Mouse (Mus musculus): Measurements from ENCODE around the gene Tubg2.
"Not testable (repeated sequence)": the region's sequence is repeated elsewhere in the genome, so short reads cannot be mapped to it uniquely, and the experiment has no call there.

Tubg2 gene

GRCm38 (mm10) chr11:101155728-101156371 is at the start of gene Tubg2:
TSS of gene Tubg2 (plus strand) at chr11:101155907.
- DNase-seq (ENCODE audit: low read depth in 1 of 2, low spot score in 2 of 2) = no peak

DNA sequence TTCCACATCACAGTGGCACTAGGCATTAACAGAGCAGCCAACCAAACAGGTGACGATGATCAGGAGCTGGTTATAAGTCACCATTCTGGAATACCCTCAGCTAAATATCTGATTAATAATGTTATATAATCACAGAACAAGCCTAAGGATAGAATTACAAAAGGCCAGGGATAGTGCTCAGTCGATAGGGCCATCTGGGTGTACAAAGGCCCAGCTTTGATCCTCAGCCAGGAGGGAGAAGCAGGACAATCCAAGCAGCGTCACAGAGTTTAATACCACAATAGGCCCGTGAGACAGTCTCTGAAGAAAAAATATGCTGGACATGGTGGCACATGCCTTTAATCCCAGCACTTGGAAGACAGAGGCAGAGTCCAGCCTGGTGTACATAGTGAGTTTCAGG is 46.4 kb upstream of the Tubg2 start:
- no peak for DNase-seq (ENCODE audit: low read depth in 1 of 2, low spot score in 2 of 2)

DNA sequence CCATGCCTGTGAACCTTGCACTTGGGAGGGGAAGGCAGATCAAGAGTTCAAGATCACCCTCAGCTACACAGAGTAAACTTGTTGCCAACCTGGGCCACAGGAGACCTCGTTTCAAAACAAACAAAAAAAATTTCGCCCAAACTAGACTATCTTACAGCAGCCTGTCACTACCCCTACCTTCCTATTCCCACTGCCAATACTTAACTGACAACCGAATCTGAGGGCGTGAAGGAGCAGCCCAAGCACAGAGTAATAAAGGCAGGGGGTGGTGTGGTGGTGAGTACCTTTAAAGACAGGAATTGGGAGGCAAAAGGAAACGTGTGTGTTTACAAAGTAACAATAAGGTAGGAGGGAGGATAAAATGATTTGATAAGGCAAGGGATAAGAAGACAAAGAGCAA is 45.0 kb upstream of the Tubg2 start:
- no peak for DNase-seq (ENCODE audit: low read depth in 1 of 2, low spot score in 2 of 2)

- DNase-seq (ENCODE audit: low read depth in 1 of 2, low spot score in 2 of 2) = no peak
Measured at GRCm38 (mm10) chr11:101111178-101111577, 44.5 kb upstream of the Tubg2 start.

- no peak for DNase-seq (ENCODE audit: low read depth in 1 of 2, low spot score in 2 of 2)
Measured at GRCm38 (mm10) chr11:101112186-101112585, 43.5 kb upstream of the Tubg2 start.

DNA sequence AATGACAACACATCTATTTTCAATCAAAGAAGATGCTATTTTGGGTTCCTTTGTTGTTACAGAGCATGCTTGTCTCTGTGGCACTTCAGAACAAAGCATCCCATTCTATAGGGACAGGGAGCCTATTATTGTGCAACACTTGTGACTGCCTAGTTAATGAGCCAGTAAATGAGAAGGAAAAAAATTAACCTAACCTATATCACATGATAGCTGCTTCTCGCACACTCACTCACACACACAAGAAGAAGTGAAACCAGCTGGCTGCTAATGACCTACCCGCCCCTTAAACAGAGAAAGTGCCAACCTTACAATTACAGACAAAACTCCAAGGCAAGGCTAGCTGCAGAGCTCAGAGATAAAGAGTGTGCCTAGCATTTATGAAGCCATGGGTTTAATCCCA is 40.1 kb upstream of the Tubg2 start:
- DNase-seq (ENCODE audit: low read depth in 1 of 2, low spot score in 2 of 2) = peak; percentile 36 to 54

DNA sequence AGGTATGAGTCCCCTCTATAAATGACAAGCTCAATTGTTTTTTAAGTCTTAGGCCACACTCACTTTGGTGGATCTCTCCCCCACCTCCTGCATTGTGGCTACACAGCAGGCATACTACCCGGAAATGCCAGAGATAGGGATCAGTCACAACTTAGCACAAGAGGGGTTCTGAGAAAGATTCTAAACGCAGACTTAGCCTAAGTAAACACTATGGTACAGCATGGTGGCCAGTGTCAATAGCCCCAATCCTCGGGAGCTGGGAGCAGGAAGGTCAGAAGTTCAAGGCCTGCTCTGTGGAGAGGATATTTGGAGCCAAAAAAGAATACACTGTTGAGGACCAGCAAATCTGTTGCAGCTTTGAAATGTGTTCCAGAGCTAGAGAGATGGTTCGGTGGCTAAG is 37.6 kb upstream of the Tubg2 start:
- DNase-seq (ENCODE audit: low read depth in 1 of 2, low spot score in 2 of 2) = no peak

DNA sequence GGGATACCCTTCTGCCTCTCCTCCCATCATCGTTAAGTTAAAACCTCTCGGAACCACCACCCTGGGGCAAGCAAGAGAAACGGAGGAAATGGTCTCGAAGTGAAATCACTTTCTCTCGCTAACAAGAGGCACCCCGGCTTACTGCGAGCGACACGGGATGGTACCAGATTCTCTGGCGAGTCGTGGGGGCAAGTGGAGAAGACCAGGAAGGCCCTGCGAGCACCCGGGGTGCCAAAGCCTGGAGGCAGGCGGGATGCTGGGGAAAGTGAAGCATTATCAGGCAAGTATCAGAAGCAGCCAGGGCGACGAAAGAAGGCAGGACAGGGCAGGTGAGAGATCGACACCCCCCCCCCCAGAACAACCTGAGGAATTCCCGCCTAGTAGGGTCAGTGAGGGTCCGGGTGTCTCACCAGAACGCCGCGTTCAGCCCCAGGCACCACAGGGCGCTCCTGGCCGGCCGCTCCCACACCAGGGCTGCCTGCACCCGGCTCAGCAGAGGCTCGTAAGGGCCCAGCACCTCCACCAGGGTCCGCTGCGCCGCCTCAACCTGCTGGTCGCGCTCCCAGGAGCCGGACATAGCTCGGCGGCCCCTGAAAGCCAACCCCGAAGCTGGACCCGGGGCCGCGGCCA is 36.5 kb upstream of the Tubg2 start:
- DNase-seq (ENCODE audit: low read depth in 1 of 2, low spot score in 2 of 2) = no peak

- DNase-seq (ENCODE audit: low read depth in 1 of 2, low spot score in 2 of 2) = peak; percentile 96 to 99
Measured at GRCm38 (mm10) chr11:101119761-101120544, 35.8 kb upstream of the Tubg2 start, which contains the start of the genes Retreg3 and Tubg1. TSS of gene Retreg3 (minus strand) at chr11:101119893. TSS of gene Tubg1 (plus strand) at chr11:101119938.

GRCm38 (mm10) chr11:101120545-101121188 is 35.0 kb upstream of the Tubg2 start:
- no peak for DNase-seq (ENCODE audit: low read depth in 1 of 2, low spot score in 2 of 2)

- not testable (repeated sequence) for DNase-seq (ENCODE audit: low read depth in 1 of 2, low spot score in 2 of 2)
Measured at GRCm38 (mm10) chr11:101124494-101124893, 31.2 kb upstream of the Tubg2 start.

- not testable (repeated sequence) for DNase-seq (ENCODE audit: low read depth in 1 of 2, low spot score in 2 of 2)
Measured at GRCm38 (mm10) chr11:101125008-101125407, 30.7 kb upstream of the Tubg2 start.

- no peak for DNase-seq (ENCODE audit: low read depth in 1 of 2, low spot score in 2 of 2)
Measured at GRCm38 (mm10) chr11:101127075-101127474, 28.6 kb upstream of the Tubg2 start.

DNA sequence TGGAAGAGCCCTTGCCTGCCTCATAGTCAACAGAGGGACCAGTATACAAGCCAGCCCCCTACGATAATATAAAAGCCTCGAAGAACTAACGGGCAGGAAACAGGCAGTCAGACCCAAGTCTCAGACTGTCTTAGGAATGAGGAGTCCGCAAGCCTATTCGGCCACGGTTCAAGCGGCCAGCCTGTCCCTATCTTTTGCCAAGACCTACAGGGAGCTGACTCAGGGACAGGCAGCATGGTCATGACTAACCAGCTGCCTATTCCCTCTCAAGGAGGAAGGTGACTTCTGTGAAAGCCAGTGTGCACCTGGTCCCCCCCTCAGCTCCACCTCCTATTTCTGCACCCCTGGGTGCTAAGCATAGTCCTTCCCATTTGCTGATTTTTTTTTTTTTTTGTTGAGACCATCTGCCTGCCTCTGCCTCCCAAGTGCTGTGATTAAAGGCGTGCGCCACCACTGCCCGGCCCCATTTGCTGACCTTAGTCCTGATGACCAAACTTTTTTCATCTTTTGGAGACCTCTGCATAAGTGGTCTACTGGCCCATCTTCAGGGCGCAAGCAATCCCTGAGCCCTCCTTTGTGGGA is 26.6 kb upstream of the Tubg2 start:
- DNase-seq (ENCODE audit: low read depth in 1 of 2, low spot score in 2 of 2) = no peak

DNA sequence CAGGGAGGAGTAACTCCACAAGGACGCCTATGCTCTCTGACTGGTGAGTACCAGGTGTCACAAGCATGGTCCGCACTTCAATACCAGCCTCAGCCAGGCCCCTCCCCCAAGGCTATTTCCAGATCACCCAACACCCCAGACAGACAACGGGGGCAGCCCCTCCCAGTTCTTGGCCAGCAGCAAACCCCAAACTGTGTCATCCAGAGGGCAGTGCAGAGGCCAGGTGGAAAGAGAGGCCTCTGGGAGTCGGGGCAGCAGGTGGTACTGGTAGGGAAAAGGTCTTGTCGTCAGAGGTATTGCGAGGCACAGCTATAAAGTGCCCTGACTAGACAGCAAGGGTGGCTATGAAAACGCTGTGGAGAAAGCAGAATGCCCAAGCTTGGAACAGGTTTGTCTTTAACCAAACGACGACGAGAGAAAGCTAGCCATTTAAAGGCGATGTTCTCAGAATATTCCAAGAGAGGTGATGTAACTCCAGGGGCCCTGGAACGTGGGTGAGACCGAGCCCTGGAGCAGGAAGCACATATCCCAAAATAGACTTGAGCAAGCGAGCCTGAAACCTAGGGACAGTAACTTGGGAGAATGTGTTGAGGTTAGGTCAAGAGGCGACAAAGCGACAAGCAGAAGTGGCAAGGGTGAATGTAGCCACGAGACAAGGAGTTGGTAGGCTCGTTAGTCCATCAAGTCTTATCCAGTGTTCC is 25.5 kb upstream of the Tubg2 start:
- DNase-seq (ENCODE audit: low read depth in 1 of 2, low spot score in 2 of 2) = no peak

DNA sequence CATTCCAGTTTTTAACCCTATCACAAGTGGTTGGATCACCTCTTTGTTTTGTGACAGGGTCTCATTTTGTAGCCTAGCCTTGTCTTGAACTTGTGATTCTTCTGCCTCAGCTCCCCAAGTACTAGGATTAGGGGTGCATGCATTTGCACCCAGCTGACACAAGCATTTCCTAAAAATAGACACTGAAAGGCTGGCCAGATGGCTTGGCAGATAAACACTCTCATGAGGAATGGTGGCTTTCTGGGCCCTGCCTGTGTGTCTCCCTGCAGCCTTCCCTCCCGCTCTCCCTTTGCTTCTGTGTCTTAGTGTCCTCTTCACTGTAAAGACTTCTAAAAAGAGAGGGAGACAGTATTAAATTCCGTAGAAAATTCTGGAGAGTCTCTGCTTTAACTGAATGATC is 24.5 kb upstream of the Tubg2 start:
- no peak for DNase-seq (ENCODE audit: low read depth in 1 of 2, low spot score in 2 of 2)

GRCm38 (mm10) chr11:101131701-101132100 is 24.0 kb upstream of the Tubg2 start:
- no peak for DNase-seq (ENCODE audit: low read depth in 1 of 2, low spot score in 2 of 2)

DNA sequence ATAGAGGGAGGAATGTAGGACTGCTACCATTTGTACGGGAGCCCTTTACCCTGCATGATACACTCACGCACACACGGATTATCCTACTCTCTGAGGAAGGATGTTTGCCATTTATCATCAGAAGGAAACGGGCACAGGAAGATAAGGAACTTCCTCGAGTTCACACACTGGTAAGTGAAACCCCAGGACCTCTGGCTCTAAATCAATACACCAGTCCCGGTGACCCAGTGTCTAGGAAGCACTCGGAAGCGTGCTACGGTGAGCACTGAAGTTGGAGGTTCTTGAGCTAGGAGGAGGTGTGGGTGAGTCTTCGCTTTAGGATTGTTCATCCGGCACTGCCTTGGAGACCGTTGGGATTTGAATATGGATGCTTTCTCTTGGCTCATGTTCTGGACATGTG is 22.7 kb upstream of the Tubg2 start:
- no peak for DNase-seq (ENCODE audit: low read depth in 1 of 2, low spot score in 2 of 2)

DNA sequence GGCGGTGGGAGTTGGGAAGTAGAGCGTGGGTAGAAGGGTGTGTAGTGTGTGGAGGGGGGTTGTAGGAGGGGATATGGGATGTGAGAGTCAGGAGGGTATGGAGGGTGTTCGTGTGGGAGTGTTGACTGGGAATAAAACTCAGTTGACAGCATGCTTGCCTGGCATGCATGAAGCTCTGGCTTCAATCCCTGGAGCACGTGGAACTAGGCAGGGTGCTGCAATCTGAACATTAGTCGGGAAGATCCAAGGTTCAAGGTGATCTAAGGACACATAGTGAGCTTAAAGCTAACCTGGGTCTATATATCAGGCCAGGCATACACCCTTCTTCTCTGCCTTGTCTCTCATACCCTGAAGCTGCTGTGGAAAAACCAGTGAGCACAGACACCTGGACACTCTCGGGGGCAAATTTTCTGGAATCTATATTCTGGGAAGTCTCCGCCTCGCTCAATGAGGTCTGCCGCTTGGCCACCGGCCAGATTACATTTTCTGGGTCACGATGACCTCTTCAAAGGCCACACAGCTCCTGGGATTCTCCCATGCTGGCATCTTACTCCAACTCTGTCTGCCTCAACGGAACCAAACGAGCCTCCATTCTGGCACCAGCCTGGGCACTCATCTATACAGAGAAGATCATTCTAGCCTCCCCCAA is 21.4 kb upstream of the Tubg2 start:
- DNase-seq (ENCODE audit: low read depth in 1 of 2, low spot score in 2 of 2) = no peak

GRCm38 (mm10) chr11:101137000-101137399 is 18.7 kb upstream of the Tubg2 start:
- no peak for DNase-seq (ENCODE audit: low read depth in 1 of 2, low spot score in 2 of 2)
